Mouse (Mus musculus) hindbrain, embryonic 11.5 days (tissue): ENCODE results near the gene Clec4f. TPM values are rescaled to one million over a fixed set of nuclear protein-coding genes. Genes with fewer than 3 reads are reported as not detected.
A peak's percentile ranks its signal among the peaks of the same experiment; 100 is the strongest.
"Not testable (repeated sequence)": the region's sequence is repeated elsewhere in the genome, so short reads cannot be mapped to it uniquely, and the experiment has no call there.

Source experiments
- ATAC-seq: fragments of 200-750 bp; cut with Nextera tagmentation; 2 replicates; pipeline ENCODE4 v1.8.0; 2017; ENCODE audit warnings: mild to moderate bottlenecking, moderate TSS enrichment, moderate library complexity; ENCODE audit not compliant: low FRiP score
- DNase-seq: peaks from one replicate; pipeline ENCODE4 v3.0.0-alpha.2; 2015; ENCODE audit warnings: low spot score
- H3K27ac ChIP-seq: fragments of 300-500 bp; sonication (generic); 2 replicates; pipeline ENCODE4 v1.5.1; 2014; ENCODE audit warnings: mild to moderate bottlenecking, low read depth, low read length
- H3K27me3 ChIP-seq: fragments of 300-500 bp; sonication (generic); 2 replicates; pipeline ENCODE4 v1.6.1; 2014; ENCODE audit warnings: mild to moderate bottlenecking, low read length, moderate library complexity, mixed read lengths; ENCODE audit not compliant: control insufficient read depth, insufficient read depth
- H3K36me3 ChIP-seq: fragments of 300-500 bp; sonication (generic); 2 replicates; pipeline ENCODE4 v1.6.1; 2014; ENCODE audit warnings: mild to moderate bottlenecking, low read length, moderate library complexity, mixed read lengths; ENCODE audit not compliant: control insufficient read depth, insufficient read depth
- H3K4me1 ChIP-seq: fragments of 300-500 bp; sonication (generic); replicated peaks from 2 replicates; pipeline ENCODE4 v1.6.1; 2014; ENCODE audit warnings: low read length, mixed read lengths; ENCODE audit not compliant: control insufficient read depth, insufficient read depth
- H3K4me2 ChIP-seq: fragments of 300-500 bp; sonication (generic); replicated peaks from 2 replicates; pipeline ENCODE4 v1.6.1; 2014; ENCODE audit warnings: mild to moderate bottlenecking, low read depth, low read length
- H3K4me3 ChIP-seq: fragments of 300-500 bp; sonication (generic); 2 replicates; pipeline ENCODE4 v1.5.1; 2014; ENCODE audit warnings: low read depth, low read length
- H3K9ac ChIP-seq: fragments of 300-500 bp; sonication (generic); 2 replicates; pipeline ENCODE4 v1.6.1; 2014; ENCODE audit warnings: low read depth, low read length
- H3K9me3 ChIP-seq: fragments of 300-500 bp; sonication (generic); 2 replicates; pipeline ENCODE4 v1.6.1; 2016; ENCODE audit warnings: low read length; ENCODE audit not compliant: control insufficient read depth
- WGBS: fragments of 180-500 bp; shearing (Covaris S2); extraction: QIAGEN DNeasy Blood & Tissue Kit; methylation state at CpG from one replicate; pipeline ENCODE4 v1.1.7; 2014; 5-methylcytosine and 5-hydroxymethylcytosine counted together
- polyA plus RNA-seq: library from polyadenylated mRNA; unstranded; fragments of >200 nt; fragmentation: Nextera tagmentation; extraction: Ambion mirVana; gene quantifications from 2 replicates; pipeline ENCODE4 v1.2.1, GENCODE M21; 2014

Clec4f gene
- polyA plus RNA-seq, 1 experiment from 2014 or later, result not detected

DNA sequence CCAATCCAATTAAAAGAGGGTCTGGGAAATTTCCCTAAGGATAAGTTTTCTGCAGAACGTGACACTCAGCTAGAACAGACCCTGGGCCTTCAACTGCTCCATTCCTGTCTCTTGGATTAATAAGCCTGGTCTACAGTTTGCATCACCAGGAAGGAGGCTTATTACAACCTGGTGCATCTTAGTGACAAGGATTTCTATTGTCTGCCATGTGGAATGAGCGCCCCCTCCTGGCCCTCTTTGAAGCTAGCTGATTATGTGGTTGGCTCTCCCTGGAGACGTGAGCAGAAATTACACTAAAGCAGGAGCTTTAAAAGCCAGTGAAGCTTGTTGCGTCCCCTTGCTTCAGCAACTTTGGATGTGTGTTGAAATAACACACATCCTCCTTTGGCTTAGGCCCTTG lies 17.4 kb upstream of the Clec4f start:
- Histone ChIP-seq H3K4me2 (no peak overlapping the region), H3K27me3 (no peaks in the 10 kb centered on the region), H3K4me3 (no peak overlapping the region), H3K4me1 (no peaks in the 10 kb centered on the region), H3K36me3 (no peaks in the 10 kb centered on the region), H3K9ac (no peak overlapping the region), H3K27ac (no peak overlapping the region), H3K9me3 (no peaks in the 10 kb centered on the region)
- peak; percentile 89 for DNase-seq
- WGBS, result 12% methylated on average over 4 of the region's 4 CpGs
- ATAC-seq, result no peak

DNA sequence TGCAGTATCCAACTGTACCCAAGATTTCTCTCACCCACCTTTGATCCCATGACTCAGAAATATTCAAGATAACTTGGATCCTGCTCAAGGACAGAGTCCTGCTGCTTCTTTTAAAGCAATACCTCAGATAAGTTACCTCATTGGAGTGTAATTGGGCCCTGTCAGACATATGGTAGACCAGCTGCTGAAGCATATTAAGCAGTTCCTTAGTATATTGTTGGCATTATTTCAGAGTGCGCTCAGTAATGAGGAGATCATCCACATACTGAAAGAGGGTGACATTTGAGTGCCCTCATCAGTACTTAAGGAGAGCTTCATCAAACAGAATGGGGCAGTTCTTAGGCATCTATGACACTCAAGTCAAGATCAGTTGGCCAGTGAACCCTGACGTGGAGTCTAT lies 9.0 kb upstream of the Clec4f start:
- no peak overlapping the region for H3K27ac ChIP-seq
- H3K36me3 ChIP-seq, result no peaks in the 10 kb centered on the region
- no peak for DNase-seq
- 87% methylated on average over 2 of the region's 2 CpGs for WGBS
- H3K27me3 ChIP-seq, result no peaks in the 10 kb centered on the region
- H3K9me3 ChIP-seq, result no peaks in the 10 kb centered on the region
- ATAC-seq, result no peak
- no peaks in the 10 kb centered on the region for H3K4me1 ChIP-seq
- no peak overlapping the region for H3K9ac ChIP-seq
- H3K4me3 ChIP-seq, result no peak overlapping the region
- H3K4me2 ChIP-seq, result no peak overlapping the region

DNA sequence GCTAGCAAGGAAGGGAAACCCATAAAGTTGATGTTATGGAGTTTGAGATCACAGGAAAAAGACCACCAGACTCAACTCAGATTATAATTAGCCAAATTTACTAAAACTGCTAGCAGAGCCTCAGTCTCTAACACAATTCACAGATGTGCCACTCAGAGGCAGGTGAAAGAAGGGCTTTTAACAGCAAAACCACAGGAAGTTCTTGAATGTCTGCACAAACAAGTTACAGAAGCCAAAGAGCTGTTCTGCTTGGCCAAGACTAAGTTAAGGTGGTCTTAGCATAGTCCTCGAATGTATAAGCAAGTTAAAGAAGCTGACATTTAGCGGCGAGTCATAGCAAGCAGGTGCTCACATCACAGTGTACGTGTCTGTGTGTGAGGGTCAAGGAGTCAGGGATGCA lies 4.8 kb upstream of the Clec4f start:
- H3K9me3 ChIP-seq, result no peaks in the 10 kb centered on the region
- H3K27ac ChIP-seq, result no peak overlapping the region
- 78% methylated on average over 4 of the region's 4 CpGs for WGBS
- no peaks in the 10 kb centered on the region for H3K36me3 ChIP-seq
- no peaks in the 10 kb centered on the region for H3K4me1 ChIP-seq
- H3K27me3 ChIP-seq, result no peaks in the 10 kb centered on the region
- no peak overlapping the region for H3K4me3 ChIP-seq
- no peak for ATAC-seq
- H3K9ac ChIP-seq, result no peak overlapping the region
- no peak for DNase-seq
- no peak overlapping the region for H3K4me2 ChIP-seq

DNA sequence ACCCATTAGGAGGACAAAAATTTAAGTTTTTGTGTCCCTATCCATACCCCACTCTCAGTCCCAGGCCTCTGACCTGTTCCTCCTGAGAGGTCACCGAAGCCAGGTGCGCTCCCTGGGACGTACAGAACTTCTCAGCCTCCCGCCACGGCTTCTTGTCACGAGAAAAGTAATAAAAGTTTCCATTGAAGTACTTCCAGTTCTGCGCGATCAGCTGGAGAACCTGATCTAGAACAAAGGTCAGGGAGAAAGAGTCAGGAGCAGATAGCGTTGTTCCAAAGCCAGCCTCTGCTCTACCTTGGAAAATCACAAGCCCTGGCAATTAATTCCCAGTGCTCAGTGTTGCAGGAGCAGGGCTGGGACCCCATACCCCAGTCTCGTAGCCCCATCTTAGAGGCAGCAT lies 9.3 kb downstream of the Clec4f start:
- Histone ChIP-seq H3K9me3 (no peaks in the 10 kb centered on the region), H3K4me2 (no peak overlapping the region), H3K27me3 (no peaks in the 10 kb centered on the region), H3K36me3 (no peaks in the 10 kb centered on the region), H3K27ac (no peak overlapping the region), H3K4me1 (no peaks in the 10 kb centered on the region), H3K4me3 (no peak overlapping the region), H3K9ac (no peak overlapping the region)
- WGBS, result 91% methylated on average over 10 of the region's 10 CpGs
- ATAC-seq (no peak), DNase-seq (no peak)

DNA sequence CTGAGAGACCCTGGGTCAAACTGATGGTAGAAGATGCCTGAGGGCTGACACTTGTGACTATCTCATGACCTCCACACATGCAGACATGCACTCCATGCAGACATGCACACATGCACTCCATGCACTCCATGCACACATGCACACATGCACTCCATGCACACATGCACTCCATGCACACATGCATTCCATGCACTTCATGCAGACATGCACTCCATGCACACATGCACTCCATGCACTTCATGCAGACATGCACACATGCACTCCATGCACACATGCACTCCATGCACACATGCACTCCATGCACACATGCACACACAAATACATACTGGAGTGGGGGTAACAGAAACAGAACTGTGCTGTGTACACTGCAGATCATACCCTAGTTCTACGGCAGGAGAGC lies 20.7 kb downstream of the Clec4f start:
- H3K9ac ChIP-seq, result no peak overlapping the region
- H3K4me1 ChIP-seq, result no peaks in the 10 kb centered on the region
- no peaks in the 10 kb centered on the region for H3K36me3 ChIP-seq
- no peak overlapping the region for H3K4me3 ChIP-seq
- WGBS, result 78% methylated on average over 1 of the region's 1 CpGs
- ATAC-seq (no peak), DNase-seq (no peak)
- no peaks in the 10 kb centered on the region for H3K9me3 ChIP-seq
- no peak overlapping the region for H3K27ac ChIP-seq
- no peaks in the 10 kb centered on the region for H3K27me3 ChIP-seq
- no peak overlapping the region for H3K4me2 ChIP-seq

DNA sequence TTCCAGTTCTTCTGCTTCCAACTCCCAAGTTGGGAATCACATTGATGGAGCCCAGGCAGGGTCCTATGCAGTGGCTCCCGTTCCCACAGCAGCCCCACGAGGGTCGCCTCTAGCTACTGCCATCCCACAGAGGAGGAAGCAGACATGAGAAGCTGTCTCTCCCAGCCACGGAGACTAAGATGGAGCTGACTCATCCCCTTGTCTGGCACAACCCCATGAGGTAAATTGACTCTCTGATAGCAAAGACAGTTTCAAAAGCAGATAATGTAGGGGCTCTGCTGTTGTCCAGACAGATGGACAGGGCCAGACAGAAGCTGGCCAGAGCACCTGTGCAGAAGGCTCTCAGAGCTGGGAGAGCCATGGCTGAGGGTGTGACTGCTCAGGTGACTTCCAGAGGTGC lies 21.4 kb downstream of the Clec4f start:
- ATAC-seq, DNase-seq, H3K4me3 ChIP-seq, H3K27me3 ChIP-seq, H3K9me3 ChIP-seq, H3K4me2 ChIP-seq, H3K4me1 ChIP-seq, H3K9ac ChIP-seq, H3K36me3 ChIP-seq, H3K27ac ChIP-seq: not testable (repeated sequence)
- 70% methylated on average over 4 of the region's 4 CpGs for WGBS

DNA sequence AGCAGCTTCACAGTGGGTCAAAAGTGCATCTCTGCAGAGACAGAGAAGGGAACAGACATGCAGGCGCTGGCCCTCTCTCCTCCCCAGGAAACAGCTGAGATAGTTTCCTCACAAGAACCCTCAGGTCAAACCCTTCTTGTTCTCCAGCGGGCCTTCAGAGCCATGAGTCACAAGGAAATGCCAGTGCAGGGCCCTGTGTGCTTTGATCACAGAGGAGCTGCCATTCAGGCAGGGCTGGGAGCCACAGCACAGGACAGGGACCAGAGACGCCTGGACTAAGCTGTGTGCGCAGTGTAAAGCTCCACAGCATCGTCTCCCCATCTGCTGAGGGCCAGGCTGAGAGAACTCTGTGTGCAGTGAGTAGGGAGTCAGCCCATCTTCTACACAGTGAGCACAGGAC lies 21.9 kb downstream of the Clec4f start:
- H3K36me3 ChIP-seq, ATAC-seq, H3K27ac ChIP-seq, H3K9me3 ChIP-seq, H3K4me1 ChIP-seq, H3K4me2 ChIP-seq, H3K9ac ChIP-seq, DNase-seq, H3K27me3 ChIP-seq, H3K4me3 ChIP-seq: not testable (repeated sequence)
- WGBS, result 55% methylated on average over 5 of the region's 5 CpGs

DNA sequence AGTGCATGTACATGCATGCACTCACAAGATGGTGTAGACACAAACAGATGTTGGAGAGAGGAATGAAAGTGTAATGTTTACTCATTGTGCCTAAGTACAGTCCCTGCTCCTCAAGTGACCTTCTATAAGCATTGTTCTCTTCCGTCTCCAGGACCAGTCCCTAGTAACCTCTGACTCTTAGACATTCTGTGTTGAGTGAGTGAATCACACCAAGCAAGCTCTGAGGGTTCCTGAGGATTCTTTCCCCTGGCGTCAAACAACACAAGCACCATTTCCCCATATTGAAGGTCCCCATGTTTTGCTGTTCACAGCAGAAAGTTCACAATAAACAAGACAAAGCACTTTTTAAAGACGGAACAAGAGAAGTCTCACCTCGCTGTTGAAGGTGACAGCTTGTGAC lies 24.2 kb downstream of the Clec4f start:
- Histone ChIP-seq H3K4me1 (no peaks in the 10 kb centered on the region), H3K27ac (no peak overlapping the region), H3K36me3 (no peaks in the 10 kb centered on the region), H3K9me3 (no peaks in the 10 kb centered on the region), H3K9ac (no peak overlapping the region), H3K4me2 (no peak overlapping the region), H3K4me3 (no peak overlapping the region), H3K27me3 (no peaks in the 10 kb centered on the region)
- ATAC-seq (no peak), DNase-seq (no peak)
- WGBS, result 81% methylated on average over 4 of the region's 4 CpGs

DNA sequence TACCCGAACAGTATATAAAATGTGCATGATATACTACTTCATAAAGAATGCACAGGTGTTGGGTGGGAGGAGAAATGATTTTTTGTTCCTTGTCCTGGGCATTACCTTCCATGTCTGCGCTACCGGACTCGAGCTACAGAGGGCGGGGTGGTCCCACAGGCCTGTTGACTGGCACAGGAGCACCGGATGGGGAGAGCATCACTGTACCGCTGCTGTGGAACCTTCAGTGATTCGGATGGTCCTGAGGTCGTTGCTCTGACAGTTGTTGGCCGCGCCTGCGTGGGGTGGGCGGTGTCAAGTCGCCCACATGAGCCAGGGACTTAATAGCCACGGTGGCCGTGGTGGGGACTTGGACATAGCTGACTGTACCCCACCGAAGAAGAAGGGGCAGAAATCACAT lies 29.2 kb downstream of the Clec4f start:
- H3K4me3 ChIP-seq, result no peak overlapping the region
- H3K27me3 ChIP-seq, result no peaks in the 10 kb centered on the region
- DNase-seq (no peak), ATAC-seq (no peak)
- no peaks in the 10 kb centered on the region for H3K9me3 ChIP-seq
- H3K27ac ChIP-seq, result no peak overlapping the region
- 67% methylated on average over 17 of the region's 17 CpGs for WGBS
- H3K4me2 ChIP-seq, result no peak overlapping the region
- H3K9ac ChIP-seq, result no peak overlapping the region
- no peaks in the 10 kb centered on the region for H3K36me3 ChIP-seq
- no peaks in the 10 kb centered on the region for H3K4me1 ChIP-seq
